Mouse (Mus musculus): ENCODE results near the gene Utp3. TPM values are rescaled to one million over a fixed set of nuclear protein-coding genes. Genes with fewer than 3 reads are reported as not detected.

Gene Utp3
- total and polyA plus RNA-seq, 3 experiments, result 48.4 to 120 (median 73.9) TPM

- no peak for TF ChIP-seq NELFE (IDR thresholded peaks at IDR 0.05; ENCODE audit: low read depth, low read length)
- no peak for TF ChIP-seq POLR2AphosphoS2 (IDR thresholded peaks at IDR 0.05; ENCODE audit: low read length)
Observed at GRCm38 (mm10) chr5:88575506-88576338, 21.5 kb downstream of the Utp3 start (continued).

DNA sequence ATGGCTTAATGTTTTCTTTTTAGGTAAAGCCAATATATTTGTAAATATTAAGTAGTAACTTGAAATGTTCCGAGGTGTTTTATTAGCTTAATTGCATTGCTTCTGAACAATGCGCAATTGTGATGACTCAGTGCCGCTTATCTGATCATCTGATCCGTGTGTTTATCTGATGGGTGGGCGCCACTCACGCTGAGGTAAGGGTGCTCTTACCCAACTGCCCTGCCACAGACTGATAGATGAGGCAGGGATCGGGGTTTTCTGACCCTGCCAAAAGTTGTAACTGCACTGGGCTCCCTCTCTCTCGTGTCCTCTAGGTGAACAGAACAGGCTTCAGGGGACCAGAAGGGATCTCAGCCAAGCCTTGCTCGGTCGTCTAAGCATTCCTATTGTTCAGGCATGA, 26.4 kb downstream of the Utp3 start:
- TF ChIP-seq MXI1 (IDR thresholded peaks at IDR 0.05; ENCODE audit: low read depth, low read length) (no peak), USF1 (IDR thresholded peaks at IDR 0.05; ENCODE audit: low read depth, low read length) (no peak), GATA1 (IDR thresholded peaks at IDR 0.05; ENCODE audit: low read depth, low read length) (peak; percentile 34; the same call in 1 of the 2 replicates)
- Histone ChIP-seq H3K4me3 (ENCODE audit: control insufficient read depth in 1 of 2, insufficient read depth in 1 of 2, low read depth in 2 of 2, low read length in 2 of 2) (no peak overlapping the region), H3K9ac (ENCODE audit: control insufficient read depth, low read depth, low read length, poor library complexity, severe bottlenecking) (no peak overlapping the region), H3K27ac (ENCODE audit: control insufficient read depth, low read depth, low read length) (no peak overlapping the region), H3K9me3 (replicated peaks; ENCODE audit: insufficient read depth, low read length) (no peaks in the 10 kb centered on the region), H3K79me2 (ENCODE audit: control insufficient read depth, insufficient read depth, low read length, poor library complexity) (no peaks in the 10 kb centered on the region), H3K36me3 (ENCODE audit: control insufficient read depth in 1 of 2, insufficient read depth in 2 of 2, low read length in 2 of 2) (peaks cover 0 to 3% of the 10 kb centered on the region in 2 experiments; a peak in 2 of 4 replicates), H3K4me1 (ENCODE audit: control insufficient read depth in 1 of 2, insufficient read depth in 2 of 2, low read length in 2 of 2) (peaks cover 0 to 3% of the 10 kb centered on the region in 2 experiments; a peak in 2 of 4 replicates), H3K27me3 (ENCODE audit: control insufficient read depth in 1 of 2, insufficient read depth in 2 of 2, low read length in 2 of 2) (no peaks in the 10 kb centered on the region)
- no peak for DNase-seq (ENCODE audit: low read depth, low spot score)

DNA sequence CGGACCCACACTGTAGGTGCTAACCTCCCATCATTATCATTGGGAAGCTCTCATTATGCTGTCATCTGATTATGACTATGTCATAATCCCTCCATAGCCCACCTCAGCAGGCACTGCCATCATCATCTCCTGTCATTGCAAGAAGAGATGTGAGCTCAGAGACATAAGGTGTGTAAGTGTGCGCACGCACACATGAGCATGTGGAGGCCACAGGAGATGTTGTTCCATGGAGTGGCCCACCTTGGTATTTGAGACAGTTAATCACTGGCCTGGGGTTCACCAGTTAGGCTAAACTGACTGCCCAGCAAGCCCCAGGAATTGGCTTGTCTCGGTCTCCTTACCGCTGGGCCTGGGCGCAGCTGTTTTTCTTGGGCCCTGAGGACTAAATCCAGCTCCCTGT, 27.1 kb downstream of the Utp3 start:
- Histone ChIP-seq H3K9ac (ENCODE audit: control insufficient read depth, low read depth, low read length, poor library complexity, severe bottlenecking) (no peak overlapping the region), H3K27ac (ENCODE audit: control insufficient read depth, low read depth, low read length) (no peak overlapping the region), H3K27me3 (ENCODE audit: control insufficient read depth in 1 of 2, insufficient read depth in 2 of 2, low read length in 2 of 2) (no peaks in the 10 kb centered on the region), H3K79me2 (ENCODE audit: control insufficient read depth, insufficient read depth, low read length, poor library complexity) (no peaks in the 10 kb centered on the region), H3K9me3 (replicated peaks; ENCODE audit: insufficient read depth, low read length) (no peaks in the 10 kb centered on the region), H3K4me1 (ENCODE audit: control insufficient read depth in 1 of 2, insufficient read depth in 2 of 2, low read length in 2 of 2) (peaks cover 0 to 7% of the 10 kb centered on the region in 2 experiments; a peak in 2 of 4 replicates), H3K36me3 (ENCODE audit: control insufficient read depth in 1 of 2, insufficient read depth in 2 of 2, low read length in 2 of 2) (peaks cover 0 to 4% of the 10 kb centered on the region in 2 experiments; a peak in 2 of 4 replicates), H3K4me3 (ENCODE audit: control insufficient read depth in 1 of 2, insufficient read depth in 1 of 2, low read depth in 2 of 2, low read length in 2 of 2) (no peak overlapping the region)
- TF ChIP-seq USF1 (IDR thresholded peaks at IDR 0.05; ENCODE audit: low read depth, low read length) (no peak), ELF1 (IDR thresholded peaks at IDR 0.05; ENCODE audit: low read depth, low read length) (no peak), EP300 (IDR thresholded peaks at IDR 0.05; ENCODE audit: low read depth in 1 of 2, low read length in 2 of 2) (no peak)
- DNase-seq (ENCODE audit: low read depth, low spot score), result no peak

- DNase-seq (ENCODE audit: low read depth, low spot score), result no peak
Observed at GRCm38 (mm10) chr5:88583271-88584031, 29.2 kb downstream of the Utp3 start.

More at GRCm38 (mm10) chr5:88583271-88584031, 29.2 kb downstream of the Utp3 start:
- Histone ChIP-seq H3K4me3 (ENCODE audit: control insufficient read depth in 1 of 2, insufficient read depth in 1 of 2, low read depth in 2 of 2, low read length in 2 of 2) (no peak overlapping the region), H3K27ac (ENCODE audit: control insufficient read depth, low read depth, low read length) (no peak overlapping the region), H3K27me3 (ENCODE audit: control insufficient read depth in 1 of 2, insufficient read depth in 2 of 2, low read length in 2 of 2) (no peaks in the 10 kb centered on the region), H3K9me3 (replicated peaks; ENCODE audit: insufficient read depth, low read length) (no peaks in the 10 kb centered on the region), H3K36me3 (ENCODE audit: control insufficient read depth in 1 of 2, insufficient read depth in 2 of 2, low read length in 2 of 2) (peaks cover 0 to 13% of the 10 kb centered on the region in 2 experiments; a peak in 2 of 4 replicates), H3K79me2 (ENCODE audit: control insufficient read depth, insufficient read depth, low read length, poor library complexity) (no peaks in the 10 kb centered on the region), H3K4me1 (ENCODE audit: control insufficient read depth in 1 of 2, insufficient read depth in 2 of 2, low read length in 2 of 2) (peaks cover 4 to 18% of the 10 kb centered on the region in 2 experiments), H3K9ac (ENCODE audit: control insufficient read depth, low read depth, low read length, poor library complexity, severe bottlenecking) (no peak overlapping the region)
- no peak for TF ChIP-seq RCOR1 (IDR thresholded peaks at IDR 0.05; ENCODE audit: low read depth, low read length)
- no peak for TF ChIP-seq ZNF384 (IDR thresholded peaks at IDR 0.05; ENCODE audit: low read depth, low read length)
- no peak for TF ChIP-seq CHD1 (IDR thresholded peaks at IDR 0.05; ENCODE audit: low read depth, low read length)
- TF ChIP-seq SIN3A (IDR thresholded peaks at IDR 0.05; ENCODE audit: low read length), result no peak
- TF ChIP-seq MEF2A (IDR thresholded peaks at IDR 0.05; ENCODE audit: extremely low read depth, insufficient replicate concordance, low read depth, low read length, poor library complexity, severe bottlenecking), result no peak
- no peak for TF ChIP-seq MYC (IDR thresholded peaks at IDR 0.05; ENCODE audit: low read depth, low read length)

All from MEL (cell line).